In genomic region chr8:90347581-90348177, GRCm38 (mm10) we compare ENCODE assay signal across 8 mouse cellular contexts. TPM values are rescaled to one million over a fixed set of nuclear protein-coding genes. Genes with fewer than 3 reads are reported as not detected.
DNase-seq lines count a peak whose midpoint lies in the region; ATAC-seq and TF ChIP-seq lines count a peak whose summit lies in the region.

No protein-coding gene starts in this region.

- no peak for TF ChIP-seq POLR2A in thymus, adult 2 months (IDR thresholded peaks at IDR 0.05; ENCODE audit: control insufficient read depth, extremely low read depth, insufficient read depth, low read length, poor library complexity)

- no peaks in the 10 kb centered on the region for H3K36me3 ChIP-seq in forebrain, embryonic 16.5 days (ENCODE audit: control insufficient read depth, insufficient read depth)
- no peaks in the 10 kb centered on the region for H3K36me3 ChIP-seq in kidney, postnatal 0 days (ENCODE audit: insufficient read depth, low read length)
- no peaks in the 10 kb centered on the region for H3K36me3 ChIP-seq in megakaryocyte, embryonic 14.5 days (replicated peaks; ENCODE audit: low read length)
- H3K36me3 ChIP-seq in thymus, adult 2 months (ENCODE audit: control insufficient read depth, insufficient read depth, low read length), result no peaks in the 10 kb centered on the region

- TF ChIP-seq CTCF in kidney, postnatal 0 days (IDR thresholded peaks at IDR 0.05; ENCODE audit: low read depth), result no peak
- no peak for TF ChIP-seq CTCF in thymus, adult 2 months (IDR thresholded peaks at IDR 0.05; ENCODE audit: borderline replicate concordance, control insufficient read depth, extremely low read depth, insufficient read depth, low read length, poor library complexity)

- peak overlapping the region; percentile 96 for H3K9ac ChIP-seq in forebrain, embryonic 16.5 days (replicated peaks; ENCODE audit: low read depth, low read length)
- H3K9ac ChIP-seq in kidney, postnatal 0 days (ENCODE audit: low read depth, low read length), result peak overlapping the region; percentile 86

- ATAC-seq in forebrain, embryonic 16.5 days, result peak; percentile 54
- peak; percentile 57 for ATAC-seq in kidney, postnatal 0 days (replicated peaks; ENCODE audit: low FRiP score, low read depth)

- peak; percentile 27 to 29 for DNase-seq in gastrocnemius, postnatal 4 days (ENCODE audit: low spot score in 2 of 2)
- no peak for DNase-seq in gastrocnemius, postnatal 36 days
- peak; percentile 35 for DNase-seq in ZHBTc4 (ENCODE audit: low read depth, low spot score)
- peak; percentile 21 for DNase-seq in kidney, postnatal 0 days (ENCODE audit: low spot score)
- DNase-seq in thymus, adult 2 months, result peak; percentile 61
- no peak for DNase-seq in urinary bladder, adult 18-20 months (ENCODE audit: low spot score in 2 of 2)

- under 1% methylated on average over 51 of the region's 66 CpGs for WGBS in forebrain, embryonic 16.5 days
- WGBS in kidney, postnatal 0 days, result under 1% methylated on average over 52 of the region's 66 CpGs
- WGBS in thymus, adult 2 months, result 1% methylated on average over 66 of the region's 66 CpGs

- peak overlapping the region; percentile 93 for H3K27ac ChIP-seq in forebrain, embryonic 16.5 days (ENCODE audit: low read length)
- peak overlapping the region; percentile 92 for H3K27ac ChIP-seq in kidney, postnatal 0 days
- H3K27ac ChIP-seq in thymus, adult 2 months (ENCODE audit: control insufficient read depth, insufficient read depth, low read length), result no peak overlapping the region

- peaks cover 32% of the 10 kb centered on the region for H3K4me1 ChIP-seq in forebrain, embryonic 16.5 days (replicated peaks; ENCODE audit: control insufficient read depth, insufficient read depth, low read length)
- H3K4me1 ChIP-seq in kidney, postnatal 0 days (replicated peaks; ENCODE audit: insufficient read depth, low read length), result 0 out of 2 replicates have a peak, but pooled peaks cover 3% of the 10 kb centered on the region
- H3K4me1 ChIP-seq in megakaryocyte, embryonic 14.5 days, result no peaks in the 10 kb centered on the region
- peaks cover 8% of the 10 kb centered on the region for H3K4me1 ChIP-seq in thymus, adult 2 months (replicated peaks; ENCODE audit: control insufficient read depth, insufficient read depth, low read length)

- intact Hi-C loops in gastrocnemius, postnatal 36 days (cut with DNase I), result no loop called here

- H3K9me3 ChIP-seq in forebrain, embryonic 16.5 days (ENCODE audit: control insufficient read depth, low read length), result no peaks in the 10 kb centered on the region
- no peaks in the 10 kb centered on the region for H3K9me3 ChIP-seq in kidney, postnatal 0 days (replicated peaks; ENCODE audit: low read length)
- H3K9me3 ChIP-seq in megakaryocyte, embryonic 14.5 days, result no peaks in the 10 kb centered on the region

- no peaks in the 10 kb centered on the region for H3K27me3 ChIP-seq in forebrain, embryonic 16.5 days (replicated peaks; ENCODE audit: control insufficient read depth, insufficient read depth, low read length)
- no peaks in the 10 kb centered on the region for H3K27me3 ChIP-seq in kidney, postnatal 0 days (ENCODE audit: insufficient read depth, low read length)
- H3K27me3 ChIP-seq in megakaryocyte, embryonic 14.5 days (replicated peaks), result peaks cover 43% of the 10 kb centered on the region
- H3K27me3 ChIP-seq in thymus, adult 2 months (ENCODE audit: control insufficient read depth, insufficient read depth, low read length), result no peaks in the 10 kb centered on the region; the same call in 1 of the 2 replicates

- H3K4me2 ChIP-seq in forebrain, embryonic 16.5 days (ENCODE audit: low read length), result peak overlapping the region; percentile 62
- H3K4me2 ChIP-seq in kidney, postnatal 0 days (ENCODE audit: low read length), result peak overlapping the region; percentile 88

- peak overlapping the region; percentile 79 for H3K4me3 ChIP-seq in forebrain, embryonic 16.5 days (replicated peaks; ENCODE audit: low read length)
- peak overlapping the region; percentile 77 for H3K4me3 ChIP-seq in kidney, postnatal 0 days (replicated peaks; ENCODE audit: low read depth, low read length)
- H3K4me3 ChIP-seq in megakaryocyte, embryonic 14.5 days (replicated peaks), result peak overlapping the region; percentile 42
- peak overlapping the region; percentile 53 for H3K4me3 ChIP-seq in thymus, adult 2 months (ENCODE audit: control insufficient read depth, insufficient read depth, low read length)

RNA-seq across cellular contexts. Expression of gene Tox3, which starts 0.5 kb away (rescaled TPM):
- total RNA-seq in gastrocnemius, postnatal 4 days (2021), result 1 to 10 TPM; 1.8 TPM
- under 1 TPM in 1 of 2 experiments, not detected in 1; 0.23 TPM for total RNA-seq in gastrocnemius, postnatal 36 days (2021)
- polyA plus RNA-seq in forebrain, embryonic 16.5 days (2015; fragmentation: Nextera tagmentation; extraction: Ambion mirVana), result 16.7 and 21.2 TPM in 2 replicates
- polyA plus RNA-seq in kidney, postnatal 0 days (2015; fragmentation: Nextera tagmentation; extraction: Ambion mirVana), result 17.9 and 20.7 TPM in 2 replicates
- polyA plus RNA-seq in megakaryocyte, embryonic 14.5 days (2012; ENCODE audit: insufficient read depth, low replicate concordance), result 0.02 TPM in 1 of 2 replicates, not detected in the other
- 7.8 and 8.4 TPM in 2 replicates for polyA plus RNA-seq in thymus, adult 2 months (2012; rRNA removed)

Comparison
In these comparisons a context has a peak if more than half of its experiments do, and no peak if none do; other contexts are left out.
1. DNase-seq: peak in gastrocnemius, postnatal 4 days (2 of 2), ZHBTc4 (single experiment), kidney, postnatal 0 days (single experiment) and thymus, adult 2 months (single experiment); none in gastrocnemius, postnatal 36 days (0 of 2) and urinary bladder, adult 18-20 months (0 of 2).
2. Peak in every context shown above with its lines, with median percentiles within 50 percentile points of each other: H3K4me3 ChIP-seq.